Mouse (Mus musculus) retina, postnatal 1 day (tissue): ENCODE results near the gene Ifrd1.

Source experiments
- DNase-seq: peaks from one replicate; pipeline ENCODE4 v3.0.0-alpha.2; 2012

Ifrd1 gene

DNA sequence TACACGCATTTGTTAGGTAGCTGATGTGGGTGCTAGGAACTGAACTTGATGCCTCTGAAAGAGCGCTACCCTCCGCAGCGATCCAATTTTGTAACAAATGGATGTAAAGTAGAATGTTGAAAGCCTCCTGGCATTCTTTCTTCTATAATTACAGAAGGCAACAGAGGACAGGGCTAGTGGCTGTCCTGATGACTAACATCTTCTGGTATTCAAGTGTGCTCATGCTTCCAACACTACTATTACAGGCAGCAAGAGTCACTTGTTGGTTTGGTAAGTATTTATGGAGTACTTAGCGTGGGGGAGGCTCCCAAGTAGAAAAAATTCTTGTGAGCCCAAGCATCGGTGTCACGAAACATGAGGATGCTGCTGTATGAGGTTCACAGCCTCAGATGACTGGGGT is 9.1 kb downstream of the Ifrd1 start:
- DNase-seq: no peak

DNA sequence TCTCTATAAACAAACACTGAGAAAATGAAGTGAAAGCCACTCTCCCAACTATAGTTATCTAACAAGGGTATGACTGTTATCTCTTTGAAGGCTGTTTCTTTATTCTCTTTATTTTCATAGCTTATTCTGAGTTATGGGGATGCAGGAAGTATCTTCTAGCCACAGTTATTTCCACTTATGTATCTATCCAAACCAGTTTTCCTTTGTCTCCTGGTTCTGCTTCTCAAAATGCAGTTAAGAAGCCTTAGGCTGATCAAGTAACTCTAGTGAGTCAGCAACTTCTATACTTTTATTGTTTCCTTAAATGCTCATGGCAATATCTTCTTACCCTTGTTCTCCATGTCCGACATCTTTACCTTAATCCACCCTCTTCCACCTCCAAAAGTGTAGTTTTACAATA is 16.1 kb downstream of the Ifrd1 start:
- no peak for DNase-seq

DNA sequence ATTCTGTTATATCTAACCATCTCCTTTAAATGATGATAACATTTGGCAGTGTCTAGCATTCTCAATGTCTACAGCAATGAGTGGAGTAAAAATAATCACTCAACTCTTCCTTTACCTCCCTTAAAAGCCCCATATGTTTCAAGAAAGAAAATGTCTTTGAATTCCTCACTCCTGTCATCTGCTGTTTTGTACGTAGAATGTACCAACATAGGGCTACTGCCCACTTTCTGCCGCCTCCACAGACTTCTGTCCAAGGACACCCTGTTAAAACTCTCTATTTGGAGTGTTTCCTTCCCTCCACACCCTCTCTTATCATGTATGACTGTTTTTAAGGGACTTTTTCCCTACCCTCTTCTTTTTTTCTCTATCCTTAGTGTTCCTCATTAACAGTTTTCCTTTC is 16.7 kb downstream of the Ifrd1 start:
- no peak for DNase-seq

DNA sequence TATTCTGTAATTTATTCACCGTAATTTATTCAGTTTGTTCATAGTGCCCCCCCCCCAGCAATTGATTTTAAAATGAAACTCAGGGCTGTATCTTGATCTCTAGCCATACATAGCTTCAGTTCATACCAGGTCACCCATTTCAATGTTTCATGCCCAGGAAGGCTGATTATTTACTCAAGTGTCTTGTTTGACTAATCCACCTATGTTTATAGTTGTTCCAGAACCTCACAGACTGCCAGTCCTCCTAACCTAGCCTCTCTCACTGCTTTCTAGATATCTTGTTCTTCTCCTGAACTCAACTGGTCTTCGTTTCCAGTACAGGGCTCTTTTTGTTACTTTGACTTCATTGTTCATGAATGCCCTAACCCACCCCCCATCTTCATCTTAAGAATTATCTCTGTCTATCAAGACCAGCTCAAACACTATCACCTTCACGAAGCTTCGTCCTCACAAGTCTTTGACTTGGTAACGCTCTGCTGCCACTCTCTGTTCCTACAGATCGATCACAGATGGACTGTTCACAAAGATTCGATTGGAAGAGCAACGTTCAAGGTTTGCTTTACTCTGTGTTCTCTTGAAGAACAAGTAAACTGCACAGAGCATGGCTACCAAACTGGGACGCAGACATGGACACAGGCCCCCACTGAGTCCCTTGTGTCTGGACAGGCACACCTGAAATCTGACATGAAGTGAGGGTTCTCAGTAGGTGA is 24.0 kb downstream of the Ifrd1 start:
- no peak for DNase-seq

DNA sequence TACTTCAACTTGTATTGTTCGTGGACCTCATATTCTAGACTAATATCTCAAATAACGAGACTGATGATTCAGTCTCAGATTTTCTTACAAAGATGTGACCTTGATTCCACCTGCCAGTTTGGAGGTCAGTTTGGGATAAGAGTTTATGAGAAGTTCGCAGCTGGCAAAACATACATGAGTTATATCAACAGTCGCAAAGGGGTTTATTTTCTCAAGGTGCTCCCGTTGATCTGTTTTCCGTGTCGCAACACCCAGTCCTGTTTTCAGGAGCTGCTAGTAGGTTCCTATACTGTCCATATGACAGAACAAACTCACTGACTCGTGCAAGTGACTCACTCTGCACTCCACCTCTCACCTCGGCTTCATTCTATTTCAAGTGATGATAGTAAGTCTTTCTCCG is 24.6 kb downstream of the Ifrd1 start:
- no peak for DNase-seq

DNA sequence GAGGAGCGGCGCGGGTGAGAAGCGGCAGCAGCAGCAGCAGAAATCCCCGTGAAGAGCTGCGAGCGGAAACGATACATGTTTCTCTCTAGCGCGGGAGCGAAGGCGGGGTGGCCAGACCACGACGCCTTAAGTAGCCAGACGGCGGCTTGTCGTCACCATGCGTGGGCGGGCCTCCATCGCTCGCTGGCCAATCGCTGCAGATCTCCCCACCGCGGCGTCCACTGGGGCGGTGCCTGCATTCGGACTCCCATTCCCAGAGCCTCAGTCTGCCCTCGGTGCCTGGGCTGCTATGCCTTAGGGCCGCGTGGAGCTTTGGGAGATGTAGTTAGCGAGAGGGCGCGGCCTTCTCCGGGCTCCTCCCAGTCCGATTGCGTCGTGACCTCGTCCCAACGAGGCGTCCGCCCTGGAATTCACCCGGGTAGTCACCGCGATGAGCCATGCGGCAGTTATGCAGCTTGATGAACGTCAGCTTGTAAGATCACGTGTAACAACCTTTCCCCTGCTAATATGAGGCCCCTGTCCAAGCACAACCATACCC is 25.2 kb downstream of the Ifrd1 start:
- DNase-seq: peak; percentile 99

DNA sequence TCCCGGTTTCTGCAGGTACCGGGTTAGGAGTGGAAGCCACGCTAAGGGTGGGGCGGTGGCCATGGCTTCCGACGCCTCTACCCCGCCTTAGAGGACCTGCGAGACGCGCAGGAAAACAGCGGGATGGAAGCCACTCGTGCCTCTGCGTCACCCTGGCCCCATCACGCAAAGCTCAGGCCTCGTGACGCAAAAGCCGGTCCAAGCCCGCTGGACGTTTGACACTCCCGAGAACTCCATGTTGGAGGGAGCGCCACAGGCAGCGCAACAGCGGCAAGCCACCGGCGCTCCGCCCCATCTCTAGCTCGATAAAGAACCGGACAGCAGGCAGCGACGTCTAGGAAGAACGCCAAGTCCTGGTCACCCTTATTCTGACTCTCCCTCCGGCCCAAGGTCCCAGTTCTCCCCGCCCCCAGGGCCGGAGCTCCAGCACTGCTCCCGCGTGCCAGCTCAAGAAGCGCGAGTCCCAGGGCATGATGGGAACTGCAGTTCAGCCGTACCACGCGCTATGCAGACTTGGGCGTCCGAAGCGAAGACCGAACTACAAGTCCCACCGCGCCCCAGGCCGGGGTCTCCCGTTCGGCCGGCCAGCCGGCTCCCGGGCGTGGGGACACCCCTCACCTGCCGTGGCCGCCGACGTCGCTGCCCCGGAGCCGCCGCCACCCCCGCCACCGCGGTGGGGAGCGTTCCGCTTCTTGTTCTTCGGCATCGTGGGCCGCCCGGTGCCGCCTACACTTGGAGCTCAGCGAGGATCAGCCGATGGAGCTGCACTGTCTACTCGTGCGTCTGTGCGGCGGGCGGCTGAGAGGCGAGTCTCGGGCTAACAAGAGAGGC is 25.8 kb downstream of the Ifrd1 start:
- DNase-seq: peak; percentile 98

DNA sequence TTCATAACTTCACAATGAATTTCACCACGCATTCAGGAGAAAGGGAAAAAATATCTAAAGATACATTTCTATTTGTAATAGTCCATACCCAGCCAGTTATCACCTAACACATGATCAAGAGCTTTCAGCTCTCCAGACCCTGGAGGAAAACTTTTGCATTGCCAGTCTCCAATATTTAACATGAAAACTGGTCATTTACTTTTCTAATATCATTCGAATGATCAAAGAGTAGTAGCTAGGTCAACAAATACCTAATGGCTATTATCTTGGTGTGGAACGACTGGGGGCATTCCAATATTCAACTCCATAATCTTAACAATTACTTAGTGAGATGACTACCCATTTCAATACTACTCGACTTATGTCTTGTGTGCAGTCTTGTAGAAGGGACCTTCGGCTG is 26.7 kb downstream of the Ifrd1 start:
- no peak for DNase-seq

DNA sequence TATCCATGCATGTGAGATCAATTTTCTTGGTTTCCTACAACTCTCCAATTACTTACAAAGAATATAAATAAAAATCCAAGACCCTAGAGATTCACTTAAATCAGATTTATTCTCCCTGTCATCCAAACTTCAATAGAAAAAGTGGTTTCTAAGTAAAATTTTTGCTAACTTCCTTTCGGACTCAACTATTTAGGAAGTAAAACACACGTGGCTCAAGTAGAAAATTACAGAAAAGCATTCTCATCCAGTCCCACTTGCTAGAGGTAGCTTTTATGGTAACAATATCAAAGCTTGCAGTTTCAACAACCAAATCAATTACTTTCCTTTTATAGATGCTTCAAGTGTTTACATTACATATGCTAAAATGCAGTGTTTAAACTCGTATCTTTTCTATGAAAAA is 27.4 kb downstream of the Ifrd1 start:
- DNase-seq: no peak

DNA sequence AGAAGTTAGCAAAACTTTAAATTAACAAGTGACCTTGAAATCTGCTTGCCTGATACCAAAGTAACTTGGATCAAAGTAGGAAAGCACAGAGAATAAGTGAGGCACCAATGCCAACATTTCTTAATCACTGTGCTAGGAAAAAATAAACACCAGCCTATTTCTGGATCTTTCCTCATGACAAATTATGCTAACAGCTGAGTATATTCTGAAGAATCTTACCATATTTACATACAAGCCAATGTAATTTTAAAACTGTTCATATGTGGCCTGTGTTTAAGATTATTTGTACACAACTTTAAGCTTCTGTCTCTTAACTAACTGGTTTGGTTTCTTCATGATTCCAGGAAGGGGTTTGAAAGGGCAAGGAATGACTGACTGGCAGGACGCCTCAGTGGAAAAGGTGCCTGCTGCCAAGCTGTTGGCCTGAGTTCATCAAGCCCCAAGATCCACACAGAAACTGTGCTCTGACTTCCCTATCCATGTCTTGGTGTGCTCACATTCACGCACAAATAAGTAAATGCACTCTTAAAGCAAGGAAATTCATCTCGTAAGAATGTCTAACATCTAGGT is 28.2 kb downstream of the Ifrd1 start:
- no peak for DNase-seq

DNA sequence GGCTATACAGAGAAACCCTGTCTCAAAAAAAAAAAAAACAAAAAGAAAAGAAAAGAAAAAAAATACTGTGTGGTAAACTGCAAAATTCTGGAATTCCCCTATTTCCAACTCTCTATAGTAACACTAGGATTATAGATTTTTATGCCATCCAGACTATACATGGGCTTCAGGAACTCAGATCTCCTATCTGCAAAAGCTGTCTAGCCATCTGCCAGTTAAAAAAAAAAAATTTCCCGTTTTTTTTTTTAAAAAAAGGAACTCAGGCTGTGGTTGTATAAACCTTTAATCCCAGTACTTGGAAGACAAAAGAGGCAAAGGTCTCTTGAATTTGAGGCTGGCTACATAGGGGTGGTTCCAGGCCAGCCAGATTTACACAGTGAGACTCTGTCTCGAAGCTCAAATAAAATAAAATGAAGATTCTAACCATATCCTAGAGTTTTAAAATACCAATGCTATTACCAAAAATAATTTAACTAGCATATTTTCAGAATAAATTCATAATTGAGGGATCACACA is 29.8 kb downstream of the Ifrd1 start:
- DNase-seq: no peak

DNA sequence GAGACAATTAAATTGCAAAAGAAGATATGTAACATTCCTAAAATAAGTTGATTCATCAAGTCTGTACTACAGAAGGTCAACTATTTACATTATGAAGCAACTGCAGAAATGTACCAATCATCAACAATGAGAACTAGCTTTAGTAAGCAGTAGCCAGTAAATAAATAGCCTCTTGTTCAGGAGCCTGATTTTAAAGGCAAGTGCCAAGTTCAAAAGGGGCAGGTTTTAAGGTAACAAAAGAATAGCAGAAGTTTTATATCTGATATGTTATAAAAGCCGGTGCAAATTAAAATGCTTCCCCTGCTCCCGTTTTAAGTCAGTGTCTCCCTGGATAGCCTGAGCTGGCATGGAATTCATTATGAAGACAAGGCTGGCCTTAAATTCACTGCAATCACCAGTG is 30.5 kb downstream of the Ifrd1 start:
- no peak for DNase-seq

DNA sequence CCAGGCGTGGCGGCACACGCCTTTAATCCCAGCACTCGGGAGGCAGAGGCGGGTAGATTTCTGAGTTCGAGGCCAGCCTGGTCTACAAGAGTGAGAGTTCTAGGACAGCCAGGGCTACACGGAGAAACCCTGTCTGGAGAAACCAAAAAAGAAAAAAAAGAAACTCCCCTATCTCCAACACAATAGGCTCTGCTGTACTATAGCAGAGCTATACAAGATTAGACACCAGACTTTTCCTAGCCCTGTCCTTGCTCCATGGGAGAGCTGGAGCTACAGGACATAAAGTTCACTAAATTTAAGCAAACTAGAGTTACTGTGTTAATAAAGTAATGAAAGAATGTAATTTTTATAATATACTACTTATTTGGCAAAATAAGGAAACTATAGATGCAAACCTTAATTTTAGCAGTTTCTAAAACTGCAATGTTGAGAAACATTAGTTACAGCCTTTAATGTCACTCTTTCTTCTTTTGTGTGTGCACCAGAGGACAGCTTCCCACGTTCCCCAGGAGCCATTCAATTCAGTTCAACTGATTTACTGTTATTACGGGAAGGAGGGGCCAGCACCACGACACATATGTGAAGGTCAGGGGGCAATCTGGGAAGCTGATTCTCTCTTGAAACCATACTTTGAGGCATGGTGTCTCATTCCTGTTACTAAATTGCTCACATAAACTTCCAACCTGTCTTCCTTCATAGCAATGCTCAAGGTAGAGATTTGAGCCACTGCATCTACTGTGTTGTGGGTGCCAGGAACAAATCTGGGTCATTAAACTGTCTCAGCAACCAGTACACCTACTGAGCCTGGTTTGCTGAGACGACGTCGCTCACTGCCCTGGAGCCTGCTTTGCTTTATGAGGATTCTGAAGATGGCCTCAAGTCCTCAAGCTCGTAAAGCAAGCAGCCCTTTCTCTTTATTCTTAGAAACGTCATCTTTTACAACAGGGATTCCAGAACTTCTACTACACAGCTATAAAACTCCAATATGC is 33.1 kb downstream of the Ifrd1 start:
- no peak for DNase-seq

DNA sequence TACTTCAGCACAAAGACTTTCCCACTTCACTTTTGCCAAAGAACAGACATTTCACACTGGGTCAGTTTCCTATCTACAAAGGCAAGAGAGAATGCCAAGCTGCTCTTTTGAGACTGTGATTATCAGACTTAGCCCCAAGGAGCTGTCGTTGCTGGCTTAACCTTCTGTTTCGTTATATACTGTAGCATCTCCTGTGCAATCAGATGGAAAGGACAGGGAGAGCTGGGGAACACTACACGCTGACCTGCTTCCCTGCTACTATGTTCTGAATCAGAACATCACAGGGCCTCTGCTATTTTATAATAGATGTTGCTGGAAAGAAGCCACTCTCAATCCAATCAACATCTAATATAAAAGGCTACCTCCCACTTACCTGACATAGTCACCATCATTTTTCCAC is 39.3 kb downstream of the Ifrd1 start:
- DNase-seq: peak; percentile 41

DNA sequence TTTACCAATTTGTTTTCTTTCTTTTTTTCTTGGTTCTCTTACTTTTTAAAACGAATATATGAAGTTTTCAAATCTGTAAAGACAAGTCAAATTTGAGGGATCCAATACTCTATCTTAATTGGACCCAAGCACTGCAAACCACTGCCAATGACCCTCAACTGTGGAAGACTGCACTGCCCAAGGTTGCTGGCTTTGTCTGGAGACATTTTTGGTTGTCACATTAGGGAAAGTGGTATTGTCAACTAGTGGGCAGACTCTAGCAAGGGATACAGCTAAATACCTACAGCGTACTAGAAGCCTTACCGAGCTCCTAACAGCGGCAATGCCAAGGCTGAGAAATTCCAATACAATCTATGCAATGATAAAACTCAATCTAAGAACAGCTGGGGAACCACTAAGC is 40.4 kb downstream of the Ifrd1 start:
- no peak for DNase-seq

DNA sequence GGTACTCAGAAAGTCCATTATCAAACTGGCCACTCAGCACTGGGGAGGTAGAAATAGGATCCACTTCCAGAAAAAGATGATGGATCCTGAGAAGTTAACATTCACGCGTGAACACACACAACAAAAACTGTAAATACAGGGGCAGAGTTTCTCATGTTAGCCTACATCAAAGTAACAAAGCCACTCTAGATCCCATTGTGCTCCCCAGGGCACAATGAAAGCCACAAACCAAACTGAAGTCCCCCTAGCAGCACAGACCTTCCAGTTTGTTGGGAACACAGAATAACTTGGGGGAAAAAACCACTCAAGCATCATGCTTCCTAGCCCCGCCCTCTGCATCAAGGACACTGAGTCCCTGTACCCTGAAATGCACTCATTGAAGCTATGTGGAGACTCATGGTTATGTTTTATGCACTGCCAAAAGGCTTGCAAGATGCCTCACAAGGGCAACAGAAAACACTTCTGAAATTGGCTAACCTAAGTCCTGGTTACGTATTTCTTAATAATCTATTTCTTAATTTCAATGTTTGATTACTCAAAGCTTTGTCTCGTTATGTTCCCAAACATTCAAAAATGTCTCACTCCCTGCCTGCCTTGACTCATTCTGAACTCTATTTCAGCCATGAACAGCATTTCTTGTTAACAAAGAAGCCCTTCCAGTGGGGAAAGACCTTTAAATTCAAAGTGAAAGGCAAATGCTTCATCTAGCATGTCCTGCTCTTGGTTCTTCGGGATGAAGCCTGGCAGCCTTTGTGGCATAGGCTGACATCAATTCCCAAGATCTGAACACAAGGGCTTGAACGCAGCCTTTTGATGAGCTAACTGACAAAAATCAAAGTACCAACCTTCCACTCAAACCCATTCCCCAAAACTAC is 45.9 kb downstream of the Ifrd1 start:
- DNase-seq: no peak

DNA sequence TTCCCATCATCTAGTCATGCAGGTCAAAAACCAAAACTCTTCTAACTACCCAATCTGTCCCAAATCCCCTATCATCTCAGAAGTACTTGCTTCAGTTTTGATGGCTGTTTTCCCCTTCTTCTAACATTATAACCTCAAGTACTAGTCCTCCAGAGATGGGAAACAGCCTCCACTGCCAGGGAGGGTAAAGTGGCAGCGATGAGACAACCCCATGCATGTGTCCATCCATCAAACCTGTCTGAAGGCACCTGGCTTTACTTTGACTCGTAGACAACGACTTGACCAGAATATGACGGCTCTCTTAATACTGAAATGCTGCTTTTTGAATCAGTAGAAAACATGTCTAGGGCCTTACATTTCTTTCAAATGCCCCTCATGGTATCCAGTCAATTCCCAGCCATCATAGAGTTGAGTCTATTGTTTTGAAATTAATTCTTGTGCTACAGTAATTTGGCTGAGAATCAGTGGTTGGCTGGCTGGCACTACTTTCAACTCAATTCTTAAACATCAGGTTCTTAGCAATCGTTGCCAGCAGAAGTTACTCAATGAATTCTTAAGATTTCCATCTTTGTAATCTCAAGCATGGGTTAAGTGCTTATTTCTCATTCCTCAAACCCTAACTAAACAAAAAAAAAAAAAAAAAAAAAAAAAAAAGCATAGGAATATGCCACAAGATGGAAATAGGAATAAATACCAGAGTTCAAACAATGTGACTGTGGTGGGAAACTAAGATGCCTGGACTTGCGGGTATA is 47.6 kb downstream of the Ifrd1 start:
- no peak for DNase-seq

DNA sequence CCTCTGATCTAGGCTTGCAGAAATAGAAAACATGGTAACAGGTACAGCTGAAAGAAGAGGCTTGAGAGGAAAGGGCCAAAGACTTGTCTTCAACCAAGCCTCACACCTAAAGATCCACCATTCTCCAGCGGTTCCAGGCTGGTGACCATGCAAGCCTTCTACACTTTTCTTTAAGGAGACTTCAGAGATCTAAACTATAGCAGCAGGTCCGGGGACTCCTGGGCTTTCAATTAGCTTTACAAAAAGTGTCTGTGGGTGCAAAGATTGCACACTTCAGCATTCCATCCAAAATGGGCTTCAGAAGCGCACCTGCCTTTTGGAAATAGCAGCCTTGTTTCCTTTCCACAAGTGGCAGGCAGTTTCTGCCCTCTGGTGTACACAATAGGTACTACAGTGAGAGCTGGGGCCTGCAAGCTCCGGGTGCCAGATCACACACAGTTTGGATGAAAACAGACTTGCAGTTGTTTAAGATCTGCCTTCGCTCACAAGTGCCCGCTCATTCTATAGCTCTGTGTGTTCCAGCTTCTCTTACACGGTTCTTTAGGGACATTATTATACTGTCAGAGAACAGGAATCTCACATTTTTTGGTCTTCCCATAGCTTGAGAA is 48.4 kb downstream of the Ifrd1 start:
- DNase-seq: peak; percentile 75

DNA sequence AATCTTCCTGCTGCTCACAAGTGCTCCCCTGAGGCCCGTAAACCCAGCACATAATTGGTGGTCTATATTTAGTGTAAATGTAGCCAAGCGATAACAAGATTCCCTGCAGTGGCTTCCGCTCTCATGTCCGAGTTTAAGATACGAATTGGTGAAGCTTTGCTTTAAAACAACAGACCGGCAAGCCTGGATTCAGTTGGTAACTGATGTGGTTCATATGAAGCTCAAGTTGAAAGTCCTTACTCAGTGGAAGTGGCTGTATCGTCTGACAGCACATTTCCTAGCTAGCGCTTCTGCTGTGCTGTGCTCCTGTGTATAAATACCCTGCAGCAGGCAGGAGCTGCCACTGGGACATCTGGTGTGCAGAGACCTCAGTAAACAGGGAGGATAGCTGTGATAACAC is 49.0 kb downstream of the Ifrd1 start, which contains the start of gene Lsmem1:
Gene Lsmem1 (minus strand): TSS at position 189 of the 400 bp plus-strand sequence.
- no peak for DNase-seq

DNA sequence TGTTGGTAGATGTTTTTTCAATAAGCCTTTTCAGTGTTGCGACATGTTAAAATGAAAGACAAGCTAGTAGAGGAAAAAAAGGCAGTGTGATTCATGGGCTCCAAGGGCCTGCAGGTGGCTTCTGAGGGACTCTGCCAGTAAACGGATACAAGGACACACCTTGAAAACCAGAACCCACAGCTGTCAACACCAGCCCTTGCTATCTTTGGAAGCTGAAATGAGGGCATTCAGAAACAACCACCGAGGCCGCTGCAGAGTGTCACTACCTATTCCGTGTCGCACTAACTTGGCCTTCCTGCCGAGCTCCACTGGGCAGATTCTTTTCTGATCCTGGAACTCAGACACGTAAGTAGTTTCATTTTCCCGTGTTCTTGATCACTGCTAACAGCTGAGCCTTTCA is 49.9 kb downstream of the Ifrd1 start:
- DNase-seq: no peak
